Mouse (Mus musculus) liver, embryonic 14.5 days (tissue): ENCODE data around the gene Fancd2os. TPM values are rescaled to one million over a fixed set of nuclear protein-coding genes. Genes with fewer than 3 reads are reported as not detected.

Experiments
- ATAC-seq: fragments of 200-750 bp; cut with Nextera tagmentation; 2 replicates; pipeline ENCODE4 v1.8.0; 2017; ENCODE audit warnings: moderate number of reproducible peaks, mild to moderate bottlenecking, moderate library complexity; ENCODE audit not compliant: insufficient read depth
- DNase-seq, 3 experiments: peaks; one replicate each; pipeline ENCODE4 v3.0.0-alpha.2; 2012 to 2013; ENCODE audit warnings: low read depth in 3 of 3, low spot score in 3 of 3
- H3K27ac ChIP-seq: fragments of 300-500 bp; sonication (generic); 2 replicates; pipeline ENCODE4 v1.5.1; 2014; ENCODE audit warnings: moderate library complexity, mild to moderate bottlenecking, control low read depth, inconsistent platforms
- H3K27me3 ChIP-seq: fragments of 300-500 bp; sonication (generic); 2 replicates; pipeline ENCODE4 v1.6.1; 2014; ENCODE audit warnings: mild to moderate bottlenecking, low read length, moderate library complexity; ENCODE audit not compliant: control insufficient read depth, insufficient read depth
- H3K36me3 ChIP-seq: fragments of 300-500 bp; sonication (generic); replicated peaks from 2 replicates; pipeline ENCODE4 v1.6.1; 2014; ENCODE audit warnings: low read depth; ENCODE audit not compliant: control insufficient read depth, insufficient read depth
- H3K4me1 ChIP-seq, 2 experiments: fragments of 200-500 bp in 1 of 2; fragments of 300-500 bp in 1 of 2; sonication (generic) in 1 of 2; replicated peaks; 2 replicates each; pipeline ENCODE4 v1.6.1; 2012 to 2014; ENCODE audit warnings: antibody characterized with exemption in 1 of 2, inconsistent platforms in 1 of 2, low read length in 1 of 2; ENCODE audit not compliant: control insufficient read depth in 2 of 2, insufficient read depth in 2 of 2
- H3K4me2 ChIP-seq: fragments of 300-500 bp; sonication (generic); 2 replicates; pipeline ENCODE4 v1.6.1; 2014; ENCODE audit warnings: low read depth, mild to moderate bottlenecking, control low read depth, moderate library complexity
- H3K4me3 ChIP-seq, 2 experiments: fragments of 200-500 bp in 1 of 2; fragments of 300-500 bp in 1 of 2; sonication (generic) in 1 of 2; 2 replicates each; pipeline ENCODE4 v1.5.1; 2012 to 2014; ENCODE audit warnings: low read depth in 2 of 2, low read length in 2 of 2, mild to moderate bottlenecking in 2 of 2, control low read depth in 1 of 2, inconsistent platforms in 1 of 2, moderate library complexity in 1 of 2; ENCODE audit not compliant: insufficient read depth in 1 of 2
- H3K9ac ChIP-seq: fragments of 300-500 bp; sonication (generic); replicated peaks from 2 replicates; pipeline ENCODE4 v1.6.1; 2014; ENCODE audit warnings: mild to moderate bottlenecking, control low read depth, moderate library complexity
- H3K9me3 ChIP-seq: fragments of 300-500 bp; sonication (generic); 2 replicates; pipeline ENCODE4 v1.6.1; 2016; ENCODE audit warnings: low read length, mixed read lengths; ENCODE audit not compliant: control insufficient read depth
- CTCF ChIP-seq: IDR thresholded peaks from 2 replicates; pipeline ENCODE4 v1.5.1; 2016; ENCODE audit warnings: antibody characterized with exemption, low read depth, control low read depth
- EP300 ChIP-seq: IDR thresholded peaks from 2 replicates; pipeline ENCODE4 v1.6.1; 2016; ENCODE audit warnings: antibody characterized with exemption, low read depth
- WGBS: fragments of 180-500 bp; shearing (Covaris S2); extraction: QIAGEN DNeasy Blood & Tissue Kit; methylation state at CpG from one replicate; pipeline ENCODE4 v1.1.7; 2014; ENCODE audit not compliant: insufficient replicate concordance; 5-methylcytosine and 5-hydroxymethylcytosine counted together
- polyA plus RNA-seq, 2 experiments: library from polyadenylated mRNA; depleted of rRNA in 1 of 2; stranded (reverse) in 1 of 2; unstranded in 1 of 2; fragments of >200 nt; fragmentation: Nextera tagmentation in 1 of 2; extraction: Ambion mirVana in 1 of 2; gene quantifications; 2 replicates each; pipeline versions ENCODE4 v1.2.1 to v1.2.3; 2012 to 2014

The Fancd2os gene
- polyA plus RNA-seq, 2 experiments, result 0.04 to 0.14 TPM

- Histone ChIP-seq H3K27me3 (no peaks in the 10 kb centered on the region), H3K36me3 (no peaks in the 10 kb centered on the region; the same call in 1 of the 2 replicates), H3K9me3 (no peaks in the 10 kb centered on the region), H3K4me2 (no peak overlapping the region), H3K4me1 (peaks cover 0 to 9% of the 10 kb centered on the region in 2 experiments; a peak in 2 of 4 replicates), H3K27ac (no peak overlapping the region), H3K9ac (no peak overlapping the region), H3K4me3 (no peak overlapping the region)
- TF ChIP-seq EP300, result no peak
- no peak for TF ChIP-seq CTCF
- WGBS, result 72% methylated on average over 5 of the region's 5 CpGs
- no peak for ATAC-seq
- no peak for DNase-seq
Observed at GRCm38 (mm10) chr6:113599833-113600232, 682 bp downstream of the Fancd2os start.

DNA sequence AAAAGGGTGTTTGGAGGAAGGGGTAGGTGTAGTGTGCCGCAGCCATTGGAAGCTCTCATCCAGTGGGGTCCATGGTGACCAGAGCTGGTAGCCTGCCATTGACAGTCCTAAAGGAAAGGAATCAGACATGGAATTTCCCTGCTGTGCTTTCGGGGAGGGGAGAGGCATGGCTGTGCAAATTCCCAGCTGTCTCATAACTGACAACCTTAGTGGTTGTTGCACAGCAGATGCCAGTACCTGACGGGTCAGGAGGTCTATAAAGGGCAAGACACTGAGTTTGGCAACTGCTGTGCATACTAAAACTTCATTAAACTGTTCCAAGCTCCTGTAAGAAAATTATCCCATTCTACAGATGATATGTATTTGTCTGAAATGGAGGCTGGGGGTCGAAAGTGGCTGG, 2.6 kb downstream of the Fancd2os start:
- DNase-seq, result no peak
- H3K4me1 ChIP-seq, result peaks cover 0 to 4% of the 10 kb centered on the region in 2 experiments; a peak in 2 of 4 replicates
- no peaks in the 10 kb centered on the region for H3K9me3 ChIP-seq
- no peak overlapping the region for H3K4me3 ChIP-seq
- H3K27ac ChIP-seq, result no peak overlapping the region
- no peak for ATAC-seq
- H3K27me3 ChIP-seq, result no peaks in the 10 kb centered on the region
- no peaks in the 10 kb centered on the region; the same call in 1 of the 2 replicates for H3K36me3 ChIP-seq
- 83% methylated on average over 4 of the region's 4 CpGs for WGBS
- no peak for TF ChIP-seq CTCF
- no peak for TF ChIP-seq EP300
- H3K9ac ChIP-seq, result no peak overlapping the region
- no peak overlapping the region for H3K4me2 ChIP-seq

- no peaks in the 10 kb centered on the region for H3K4me1 ChIP-seq
- no peak overlapping the region for H3K9ac ChIP-seq
- H3K4me3 ChIP-seq, result no peak overlapping the region
- no peak overlapping the region for H3K27ac ChIP-seq
- H3K36me3 ChIP-seq, result no peaks in the 10 kb centered on the region; the same call in 1 of the 2 replicates
- no peaks in the 10 kb centered on the region for H3K9me3 ChIP-seq
- 80% methylated on average over 2 of the region's 2 CpGs for WGBS
- no peaks in the 10 kb centered on the region for H3K27me3 ChIP-seq
- H3K4me2 ChIP-seq, result no peak overlapping the region
- TF ChIP-seq CTCF, result no peak
- no peak for TF ChIP-seq EP300
- DNase-seq, result no peak
- no peak for ATAC-seq
Observed at GRCm38 (mm10) chr6:113592637-113593036, 7.9 kb downstream of the Fancd2os start.

- Histone ChIP-seq H3K4me3 (no peak overlapping the region), H3K9me3 (no peaks in the 10 kb centered on the region), H3K4me2 (no peak overlapping the region), H3K9ac (no peak overlapping the region), H3K36me3 (no peaks in the 10 kb centered on the region; the same call in 1 of the 2 replicates), H3K27ac (no peak overlapping the region), H3K4me1 (no peaks in the 10 kb centered on the region), H3K27me3 (no peaks in the 10 kb centered on the region)
- ATAC-seq (no peak; the same call in 1 of the 2 replicates), DNase-seq (no peak)
- 78% methylated on average over 5 of the region's 5 CpGs for WGBS
- TF ChIP-seq EP300 (no peak), CTCF (0 out of 2 replicates have a peak, but pooled peaks have one; percentile 2)
Observed at GRCm38 (mm10) chr6:113586466-113587183, 13.9 kb downstream of the Fancd2os start.

- 81% methylated on average over 5 of the region's 5 CpGs for WGBS
- H3K36me3 ChIP-seq, result no peaks in the 10 kb centered on the region; the same call in 1 of the 2 replicates
- ATAC-seq, result no peak
Observed at GRCm38 (mm10) chr6:113585065-113585464, 15.4 kb downstream of the Fancd2os start.

More at GRCm38 (mm10) chr6:113585065-113585464, 15.4 kb downstream of the Fancd2os start:
- Histone ChIP-seq H3K9ac (no peak overlapping the region), H3K9me3 (no peaks in the 10 kb centered on the region), H3K4me1 (no peaks in the 10 kb centered on the region), H3K27me3 (no peaks in the 10 kb centered on the region), H3K4me3 (no peak overlapping the region), H3K27ac (no peak overlapping the region), H3K4me2 (no peak overlapping the region)
- DNase-seq, result no peak
- no peak for TF ChIP-seq EP300
- TF ChIP-seq CTCF, result no peak
